Mouse (Mus musculus) megakaryocyte, embryonic 14.5 days (primary cell): Measurements from ENCODE around the gene Zc2hc1c.

Source experiments
- FLI1 ChIP-seq: IDR thresholded peaks from 2 replicates; pipeline ENCODE4 v1.6.1; 2012; ENCODE audit warnings: low read length, inconsistent platforms, mixed read lengths
- GATA1 ChIP-seq: IDR thresholded peaks from 3 replicates; pipeline ENCODE4 v1.6.1; 2012; ENCODE audit warnings: mixed read lengths, low read length, inconsistent platforms, borderline replicate concordance

- TF ChIP-seq GATA1, result no peak
- TF ChIP-seq FLI1, result no peak
Measured at GRCm38 (mm10) chr12:85292906-85293305, 4.5 kb downstream of the Zc2hc1c start.
